Mouse (Mus musculus) gastrocnemius, adult 18-20 months (tissue): ENCODE data around the gene Nrxn1. TPM values are rescaled to one million over a fixed set of nuclear protein-coding genes. Genes with fewer than 3 reads are reported as not detected.
"Not testable (repeated sequence)": the region's sequence is repeated elsewhere in the genome, so short reads cannot be mapped to it uniquely, and the experiment has no call there.

ENCODE experiments used
- DNase-seq: peaks from one replicate; pipeline ENCODE4 v3.0.0; 2021; ENCODE audit warnings: low spot score
- total RNA-seq, 2 experiments: library from RNA; stranded (reverse); gene quantifications; 2 replicates each; pipeline ENCODE4 v1.2.3; 2021

Gene Nrxn1
- total RNA-seq, 2 experiments from 2014 or later, result 0.62 to 1.0 TPM

- DNase-seq, result no peak
Observed at GRCm38 (mm10) chr17:90272225-90272624, 820.6 kb downstream of the Nrxn1 start.

- no peak for DNase-seq
Observed at GRCm38 (mm10) chr17:90271165-90271564, 821.7 kb downstream of the Nrxn1 start.

DNA sequence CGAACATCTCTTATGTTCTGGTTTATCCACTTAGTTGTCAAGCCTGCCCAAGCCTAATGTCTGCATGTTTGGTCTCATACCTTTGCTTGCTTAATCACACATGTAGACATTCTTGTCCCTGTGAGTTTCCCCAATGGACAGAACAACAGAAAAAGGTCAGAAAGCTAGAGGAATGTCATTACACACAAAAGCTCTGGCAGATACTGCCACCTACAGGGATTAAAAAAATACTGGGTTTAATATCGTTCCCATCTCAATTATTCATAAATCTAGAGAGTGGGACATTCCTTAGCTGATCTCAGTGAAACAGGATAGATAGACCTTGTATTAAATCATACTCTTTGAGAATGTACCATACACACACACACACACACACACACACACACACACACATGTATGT is 823.7 kb downstream of the Nrxn1 start:
- no peak for DNase-seq

DNA sequence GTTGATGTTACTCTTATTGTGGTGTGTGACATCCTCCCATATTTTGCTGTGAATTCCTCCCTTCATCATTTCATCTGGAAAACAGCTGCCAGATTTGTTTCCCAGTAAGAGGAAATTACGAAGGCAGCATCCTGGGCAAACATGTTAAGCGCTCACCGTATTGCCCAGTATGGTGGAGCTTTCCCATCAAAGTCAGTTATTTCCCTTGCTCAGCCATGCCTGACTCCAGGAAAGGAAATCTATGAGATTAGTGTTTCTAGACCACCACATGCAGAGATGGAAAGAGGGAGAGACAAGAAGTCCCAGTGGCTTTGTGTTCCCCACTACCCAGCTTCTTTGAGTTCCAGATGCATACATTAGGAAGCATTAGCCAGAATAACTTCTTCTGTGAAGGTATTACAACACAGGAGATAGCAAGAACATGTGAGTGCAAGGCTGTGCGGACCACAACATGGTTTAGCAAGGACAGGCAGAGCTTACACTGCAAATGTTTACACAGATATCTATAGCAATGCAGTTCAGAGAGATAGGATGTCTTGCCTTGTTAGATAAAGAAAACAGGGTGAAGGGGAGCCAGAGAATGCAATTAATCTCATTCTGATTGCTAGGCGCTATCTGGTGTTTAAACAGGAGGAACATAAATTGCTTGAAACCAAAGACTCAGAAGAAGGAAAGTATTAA is 839.3 kb downstream of the Nrxn1 start:
- DNase-seq, result no peak

DNA sequence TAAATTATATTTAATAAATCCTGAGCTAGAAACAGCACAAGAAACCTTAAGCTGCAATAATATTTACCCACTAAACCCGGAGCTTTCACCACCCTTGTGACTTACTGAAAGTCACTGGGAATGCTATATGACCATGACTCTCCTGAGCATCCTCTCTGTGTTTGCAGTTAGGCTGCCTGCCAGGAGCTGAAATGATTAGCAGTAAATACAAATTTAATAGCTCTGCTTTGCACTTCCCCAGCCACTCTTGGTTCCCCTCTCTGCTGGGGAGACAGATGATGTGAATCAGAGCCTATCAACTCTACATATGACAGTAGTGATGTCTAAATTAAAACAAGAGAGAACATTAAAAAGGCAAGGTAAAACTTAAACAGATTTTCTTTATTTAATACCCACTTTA is 840.7 kb downstream of the Nrxn1 start:
- DNase-seq, result no peak

GRCm38 (mm10) chr17:90247071-90247849 is 845.6 kb downstream of the Nrxn1 start:
- no peak for DNase-seq

DNA sequence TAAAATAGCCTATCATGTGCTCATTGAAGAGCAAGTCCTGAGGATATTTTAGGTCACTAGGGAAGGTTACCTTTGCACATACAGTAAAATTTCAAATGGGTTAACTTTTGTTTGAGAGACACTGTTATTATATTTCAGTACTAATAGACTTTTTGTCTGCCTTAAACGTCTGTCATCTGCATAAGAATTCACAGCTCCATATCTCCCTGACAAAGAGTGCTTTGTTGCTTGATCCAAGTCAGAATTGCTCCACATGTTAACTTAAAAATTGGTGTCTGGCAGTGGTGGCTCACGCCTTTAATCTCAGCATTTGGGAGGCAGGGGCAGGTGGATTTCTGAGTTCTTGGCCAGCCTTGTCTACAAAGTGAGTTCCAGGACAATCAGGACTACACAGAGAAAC is 848.5 kb downstream of the Nrxn1 start:
- DNase-seq, result no peak

DNA sequence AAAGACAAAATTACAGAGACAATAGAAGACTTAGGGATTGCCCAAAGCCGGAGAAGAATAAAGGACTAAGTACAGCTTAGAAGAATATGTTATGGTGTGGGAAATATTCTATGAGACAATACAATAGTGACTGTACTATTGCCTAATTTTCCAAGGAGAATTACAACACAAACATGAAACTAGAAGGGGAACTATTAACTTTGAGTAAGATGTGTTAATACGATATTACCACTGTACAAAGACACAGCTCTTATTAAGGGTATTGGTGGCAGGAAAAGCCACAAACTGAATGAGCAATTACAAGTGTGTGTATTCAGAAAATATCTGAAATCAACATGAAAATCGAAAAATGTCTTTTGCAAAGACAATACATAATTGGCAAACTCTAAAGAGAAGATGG is 853.9 kb downstream of the Nrxn1 start:
- DNase-seq, result no peak

DNA sequence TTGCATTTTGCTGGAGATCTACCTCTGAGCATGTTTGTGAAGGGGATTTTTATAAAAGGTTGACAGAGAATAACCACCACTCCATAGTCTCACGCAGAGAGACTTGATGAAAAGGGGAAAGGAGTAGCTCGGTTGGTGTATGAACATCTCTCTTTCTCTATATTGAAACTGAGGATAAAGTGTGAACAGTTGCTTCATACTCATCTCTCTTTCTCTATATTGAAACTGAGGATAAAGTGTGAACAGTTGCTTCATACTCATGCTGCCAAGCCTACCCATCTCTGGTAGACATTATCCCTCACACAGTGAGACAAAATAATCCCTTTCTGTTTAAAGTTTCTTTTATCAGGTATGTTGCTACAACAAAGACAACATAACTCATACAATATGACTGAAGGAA is 854.4 kb downstream of the Nrxn1 start:
- DNase-seq, result no peak

- not testable (repeated sequence) for DNase-seq
Observed at GRCm38 (mm10) chr17:90235674-90236073, 857.2 kb downstream of the Nrxn1 start.

DNA sequence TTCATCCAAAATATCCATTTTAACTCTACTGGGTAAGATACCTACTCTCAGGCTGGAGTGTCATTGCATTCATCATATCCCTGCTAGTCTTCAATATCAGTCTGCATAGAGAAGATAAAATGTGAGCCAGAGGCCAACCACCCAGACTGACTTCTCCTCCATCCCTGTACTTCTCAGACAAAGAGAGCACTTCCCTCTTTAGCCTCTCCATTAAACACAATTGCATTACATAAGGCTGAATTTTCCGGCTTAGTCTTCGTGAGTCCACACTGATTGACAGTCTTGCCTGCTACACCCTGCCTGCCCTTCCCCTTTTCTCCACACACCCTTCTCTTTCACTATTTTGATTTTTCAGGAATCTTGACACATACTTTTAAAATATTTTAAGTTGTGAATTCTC is 858.1 kb downstream of the Nrxn1 start:
- no peak for DNase-seq

GRCm38 (mm10) chr17:90208547-90208946 is 884.3 kb downstream of the Nrxn1 start:
- no peak for DNase-seq

GRCm38 (mm10) chr17:90207617-90208016 is 885.3 kb downstream of the Nrxn1 start:
- DNase-seq, result no peak

DNA sequence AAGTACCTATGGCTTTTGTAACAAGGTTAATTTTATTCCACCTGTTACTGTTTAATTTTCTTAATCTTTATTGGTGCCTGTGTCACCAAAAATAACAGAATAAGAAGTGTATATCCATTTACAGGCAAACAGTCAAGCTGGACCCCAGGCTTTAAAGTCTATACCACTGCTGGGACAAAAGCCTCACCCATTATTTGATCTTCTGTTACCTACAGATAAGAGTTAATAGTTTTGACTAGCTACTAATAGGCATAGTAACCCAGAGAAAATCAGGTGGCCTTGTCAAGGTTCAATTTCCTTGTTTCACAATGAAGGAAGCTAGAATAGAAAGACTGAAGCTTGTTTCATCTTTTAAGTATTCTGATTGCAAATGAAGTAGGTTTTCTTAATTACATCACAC is 888.9 kb downstream of the Nrxn1 start:
- no peak for DNase-seq

GRCm38 (mm10) chr17:90202785-90203184 is 890.1 kb downstream of the Nrxn1 start:
- no peak for DNase-seq

- no peak for DNase-seq
Observed at GRCm38 (mm10) chr17:90196772-90197171, 896.1 kb downstream of the Nrxn1 start.

DNA sequence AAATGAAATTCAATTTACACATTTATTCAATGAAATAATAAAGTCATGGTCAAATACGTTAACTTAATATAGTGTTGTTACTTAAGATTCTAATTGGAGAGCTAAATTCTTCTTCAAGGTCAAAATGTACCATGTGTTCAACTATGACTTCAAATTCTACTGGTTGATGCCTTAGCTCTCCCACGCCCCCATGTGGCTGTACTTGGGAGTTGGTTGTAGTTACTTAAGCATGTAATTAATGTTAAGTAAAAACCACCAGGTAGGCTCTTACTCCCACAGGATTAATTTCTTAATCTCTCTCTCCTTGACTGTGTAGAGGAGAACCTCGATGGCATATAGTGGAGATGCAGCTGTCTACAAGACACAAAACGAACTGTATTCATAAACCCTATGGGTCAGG is 951.3 kb downstream of the Nrxn1 start:
- no peak for DNase-seq

DNA sequence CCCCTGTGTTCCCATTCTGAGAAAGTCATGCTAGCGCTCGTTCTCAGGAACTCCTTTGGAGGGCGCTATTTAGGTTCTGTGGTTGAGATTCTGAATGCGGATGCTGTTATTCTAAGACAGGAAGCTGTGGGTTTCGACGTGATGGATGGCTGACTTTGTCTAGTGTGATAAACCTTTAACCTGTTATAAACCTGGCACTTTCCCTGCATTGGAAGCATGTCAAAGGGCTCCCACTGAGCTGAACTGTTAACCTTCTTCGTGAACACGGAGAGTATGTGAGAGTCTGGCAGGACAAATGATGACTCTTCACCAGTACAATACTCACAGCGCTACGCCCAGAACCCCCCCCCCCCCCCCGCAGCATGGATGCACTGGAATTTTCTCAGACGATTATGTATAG is 962.0 kb downstream of the Nrxn1 start:
- DNase-seq, result no peak

DNA sequence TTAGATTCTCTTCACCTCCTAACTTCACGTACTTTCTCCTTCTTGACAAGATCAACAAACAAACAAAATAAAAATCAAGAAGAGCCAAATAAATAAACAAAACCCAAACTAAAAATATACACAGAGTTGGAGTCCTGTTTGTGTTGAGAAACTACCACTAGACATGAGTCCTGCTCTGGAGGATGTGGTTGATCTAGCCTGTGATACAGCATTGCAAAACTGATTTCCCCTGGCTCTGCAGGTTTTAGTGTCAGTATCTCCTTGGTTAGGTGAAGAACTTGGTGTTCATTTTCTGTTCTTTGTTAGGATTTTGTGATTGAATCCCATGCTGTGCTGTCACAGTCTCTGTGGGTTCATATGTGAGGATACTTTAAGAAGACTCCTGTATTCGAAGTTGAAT is 963.7 kb downstream of the Nrxn1 start:
- DNase-seq, result no peak

- no peak for DNase-seq
Observed at GRCm38 (mm10) chr17:90127561-90127960, 965.3 kb downstream of the Nrxn1 start.

DNA sequence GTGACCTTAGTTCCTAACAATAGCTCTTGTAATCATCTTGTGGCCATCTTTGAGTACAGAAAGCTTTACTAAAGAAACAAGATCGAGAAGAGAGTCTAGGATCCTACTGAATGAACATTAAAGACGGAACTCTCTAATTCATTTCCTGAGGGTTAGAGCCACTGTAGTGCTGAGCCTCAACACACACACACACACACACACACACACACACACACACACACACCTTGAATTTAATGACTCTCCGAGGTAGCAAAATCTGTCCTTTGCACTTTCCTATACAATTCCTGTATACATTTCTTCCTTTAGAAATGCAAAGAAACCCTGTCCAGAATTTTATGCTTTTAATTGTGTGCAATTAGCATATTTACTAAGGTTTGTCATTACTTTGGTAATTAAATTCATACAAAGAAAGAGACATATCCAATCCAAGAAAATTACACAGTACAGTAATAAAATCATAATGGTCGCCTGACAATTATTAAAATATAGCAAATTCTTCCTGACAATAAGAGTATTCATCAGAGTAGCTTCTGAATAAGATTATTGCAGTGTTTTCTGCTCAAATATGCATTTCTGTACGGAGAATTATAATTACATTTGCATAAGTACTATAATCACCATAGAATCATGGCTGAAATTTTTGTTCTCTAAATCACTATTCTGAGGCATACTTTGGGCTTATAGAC is 969.9 kb downstream of the Nrxn1 start:
- no peak for DNase-seq

- DNase-seq, result no peak
Observed at GRCm38 (mm10) chr17:90116241-90116640, 976.6 kb downstream of the Nrxn1 start.

DNA sequence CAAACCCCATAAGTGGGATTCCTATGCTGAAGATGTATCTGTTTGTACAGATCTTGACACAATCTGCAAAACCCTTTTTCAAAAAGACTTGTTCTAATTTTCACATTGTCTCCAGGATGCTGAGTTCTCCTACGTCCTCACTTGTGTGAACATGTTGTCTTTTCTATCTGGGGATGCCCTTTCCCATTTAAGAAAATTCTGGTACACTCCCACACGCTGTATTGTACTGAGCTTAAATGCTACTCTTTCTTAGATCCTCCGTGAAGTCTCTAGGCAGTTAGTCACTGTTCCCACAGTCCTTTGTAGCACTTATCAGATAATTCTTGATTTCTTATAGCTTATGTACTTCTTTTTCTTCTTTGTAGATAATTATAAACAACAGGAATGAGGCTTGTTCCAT is 997.9 kb downstream of the Nrxn1 start:
- no peak for DNase-seq
